Comparison of ENCODE assay signal across 26 mouse cellular contexts in the genomic region with DNA sequence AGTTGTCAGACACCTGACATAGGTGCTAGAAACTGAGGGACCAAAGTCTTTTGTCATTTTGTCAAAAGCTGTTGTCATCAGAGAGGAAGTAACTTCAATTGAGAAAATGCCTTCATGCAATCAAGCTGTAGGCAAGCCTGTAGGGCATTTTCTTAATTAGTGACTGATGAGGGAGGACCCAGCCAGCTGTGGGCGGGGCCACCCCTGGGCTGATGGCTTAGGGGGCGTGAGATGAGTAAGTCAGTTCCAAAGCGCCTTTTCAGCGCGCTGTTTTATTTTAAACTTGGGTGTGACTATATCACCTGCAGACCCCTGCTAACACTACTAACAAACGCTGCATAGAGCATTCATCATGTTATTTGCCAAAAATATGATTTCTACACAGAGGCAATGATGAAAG.
DNase-seq lines count a peak whose midpoint lies in the region; ATAC-seq and TF ChIP-seq lines count a peak whose summit lies in the region.
"Had no signal": no experiment of that assay in that cellular context is flagged by ENCODE, and none has a peak within 500 bp of the region (broad histone marks: within the 10 kb centered on the region; RNA-seq: fewer than 3 reads in every experiment).

No protein-coding gene starts in this region.

- H3K27me3 ChIP-seq in forebrain, embryonic 11.5 days (ENCODE audit: control insufficient read depth, insufficient read depth, low read length) = no peaks in the 10 kb centered on the region
- no peaks in the 10 kb centered on the region for H3K27me3 ChIP-seq in forebrain, embryonic 10.5 days (ENCODE audit: poor library complexity, severe bottlenecking)
- H3K27me3 ChIP-seq in kidney, embryonic 16.5 days (ENCODE audit: insufficient read depth, low read length) = no peaks in the 10 kb centered on the region
- H3K27me3 ChIP-seq in testis, adult 2 months (ENCODE audit: control insufficient read depth, insufficient read depth, low read length) = no peaks in the 10 kb centered on the region
- H3K27me3 ChIP-seq: forebrain, embryonic 13.5 days; heart, embryonic 12.5 days; heart, embryonic 15.5 days; hindbrain, embryonic 15.5 days had no signal

- no peak overlapping the region for H3K4me3 ChIP-seq in forebrain, embryonic 11.5 days (ENCODE audit: low read depth, low read length)
- H3K4me3 ChIP-seq in forebrain, embryonic 10.5 days = no peak overlapping the region
- H3K4me3 ChIP-seq in kidney, embryonic 16.5 days (ENCODE audit: low read length) = no peak overlapping the region
- H3K4me3 ChIP-seq in testis, adult 2 months (ENCODE audit: control insufficient read depth, low read depth, low read length) = peak overlapping the region; percentile 59; the same call in 1 of the 2 replicates
- H3K4me3 ChIP-seq: forebrain, embryonic 13.5 days; heart, embryonic 12.5 days; heart, embryonic 15.5 days; hindbrain, embryonic 10.5 days; hindbrain, embryonic 15.5 days had no signal

- no peaks in the 10 kb centered on the region for H3K9me3 ChIP-seq in forebrain, embryonic 11.5 days (ENCODE audit: control insufficient read depth, low read length)
- no peaks in the 10 kb centered on the region for H3K9me3 ChIP-seq in forebrain, embryonic 10.5 days
- H3K9me3 ChIP-seq in kidney, embryonic 16.5 days (ENCODE audit: low read length) = no peaks in the 10 kb centered on the region
- H3K9me3 ChIP-seq: forebrain, embryonic 13.5 days; heart, embryonic 12.5 days; heart, embryonic 15.5 days; hindbrain, embryonic 10.5 days; hindbrain, embryonic 15.5 days had no signal

- no peak for TF ChIP-seq CTCF in testis, adult 2 months (IDR thresholded peaks at IDR 0.05; ENCODE audit: control insufficient read depth, insufficient read depth, insufficient replicate concordance, low read depth, low read length)

- no peaks in the 10 kb centered on the region for H3K36me3 ChIP-seq in forebrain, embryonic 11.5 days (ENCODE audit: control insufficient read depth, insufficient read depth, low read length)
- no peaks in the 10 kb centered on the region for H3K36me3 ChIP-seq in forebrain, embryonic 10.5 days (replicated peaks)
- no peaks in the 10 kb centered on the region for H3K36me3 ChIP-seq in kidney, embryonic 16.5 days (ENCODE audit: insufficient read depth, low read length)
- H3K36me3 ChIP-seq in testis, adult 2 months (ENCODE audit: control insufficient read depth, insufficient read depth, low read length) = no peaks in the 10 kb centered on the region
- H3K36me3 ChIP-seq: heart, embryonic 12.5 days; heart, embryonic 15.5 days; hindbrain, embryonic 10.5 days; hindbrain, embryonic 15.5 days had no signal

- no peak for DNase-seq in forebrain, embryonic 11.5 days (ENCODE audit: low spot score)
- DNase-seq in forebrain, embryonic 10.5 days (ENCODE audit: extremely low spot score, low spot score) = no peak
- DNase-seq in kidney, postnatal 10 days = no peak
- DNase-seq in testis, postnatal 14 days (ENCODE audit: low spot score) = no peak
- DNase-seq in ZHBTc4 (ENCODE audit: low read depth, low spot score) = peak; percentile 7
- DNase-seq in T-cell, adult 2 months (ENCODE audit: low spot score) = no peak
- DNase-seq: adrenal gland, adult 8-10 months; adrenal gland, postnatal 25 days; B cell, adult 2 months; cerebellum, adult 11-12 months; cerebellum, adult 8-10 months; cerebellum, postnatal 10 days; cerebellum, postnatal 36 days; gastrocnemius, postnatal 25 days; heart, adult 18-20 months; heart, postnatal 10 days; heart, postnatal 36 days had no signal

- 49% methylated on average over 6 of the region's 6 CpGs for WGBS in forebrain, embryonic 11.5 days
- 51% methylated on average over 6 of the region's 6 CpGs for WGBS in forebrain, embryonic 10.5 days
- WGBS in kidney, embryonic 16.5 days = 47% methylated on average over 6 of the region's 6 CpGs

- H3K4me2 ChIP-seq in forebrain, embryonic 11.5 days (ENCODE audit: low read depth, low read length, severe bottlenecking) = no peak overlapping the region
- no peak overlapping the region for H3K4me2 ChIP-seq in kidney, embryonic 16.5 days (replicated peaks; ENCODE audit: low read depth, low read length)
- H3K4me2 ChIP-seq: forebrain, embryonic 13.5 days; heart, embryonic 12.5 days; heart, embryonic 15.5 days; hindbrain, embryonic 15.5 days had no signal

- no peak overlapping the region for H3K9ac ChIP-seq in forebrain, embryonic 11.5 days (ENCODE audit: low read length)
- H3K9ac ChIP-seq in kidney, embryonic 16.5 days (replicated peaks; ENCODE audit: low read length) = no peak overlapping the region
- H3K9ac ChIP-seq: forebrain, embryonic 13.5 days; heart, embryonic 12.5 days; heart, embryonic 15.5 days; hindbrain, embryonic 15.5 days had no signal

- H3K27ac ChIP-seq in forebrain, embryonic 11.5 days (ENCODE audit: low read depth, low read length) = no peak overlapping the region
- H3K27ac ChIP-seq in forebrain, embryonic 10.5 days = no peak overlapping the region
- no peak overlapping the region for H3K27ac ChIP-seq in kidney, embryonic 16.5 days (ENCODE audit: low read length)
- no peak overlapping the region for H3K27ac ChIP-seq in testis, adult 2 months (ENCODE audit: control insufficient read depth, insufficient read depth, low read depth, low read length)
- H3K27ac ChIP-seq: forebrain, embryonic 13.5 days; heart, embryonic 15.5 days; hindbrain, embryonic 10.5 days; hindbrain, embryonic 15.5 days had no signal

- ATAC-seq in forebrain, embryonic 11.5 days (replicated peaks; ENCODE audit: low FRiP score) = peak; percentile 55; the same call in 1 of the 2 replicates
- peak; percentile 42; the same call in 1 of the 2 replicates for ATAC-seq in kidney, embryonic 16.5 days (ENCODE audit: low FRiP score, low TSS enrichment)
- ATAC-seq: activated CD4-positive, CD25-positive, alpha-beta regulatory T cell, adult 4 months; intestine, postnatal 0 days had no signal

- TF ChIP-seq POLR2A in testis, adult 2 months (IDR thresholded peaks at IDR 0.05; ENCODE audit: control insufficient read depth, low read depth, low read length) = no peak

- H3K4me1 ChIP-seq in forebrain, embryonic 11.5 days (replicated peaks; ENCODE audit: control insufficient read depth, insufficient read depth, low read length) = no peaks in the 10 kb centered on the region
- H3K4me1 ChIP-seq in forebrain, embryonic 10.5 days = peaks cover 6% of the 10 kb centered on the region; the same call in 1 of the 2 replicates
- no peaks in the 10 kb centered on the region for H3K4me1 ChIP-seq in kidney, embryonic 16.5 days (ENCODE audit: insufficient read depth, low read length)
- H3K4me1 ChIP-seq in testis, adult 2 months (ENCODE audit: control insufficient read depth, insufficient read depth, low read length) = no peaks in the 10 kb centered on the region
- H3K4me1 ChIP-seq: forebrain, embryonic 13.5 days; heart, embryonic 12.5 days; heart, embryonic 15.5 days; hindbrain, embryonic 10.5 days; hindbrain, embryonic 15.5 days had no signal
